Mouse (Mus musculus) myocyte (in vitro differentiated cells): ENCODE measurements around the gene Rabgap1l. TPM values are rescaled to one million over a fixed set of nuclear protein-coding genes. Genes with fewer than 3 reads are reported as not detected.

Source experiments
- H3K27me3 ChIP-seq: one replicate; pipeline ENCODE4 v1.6.1; 2011; ENCODE audit not compliant: control insufficient read depth, insufficient read depth, insufficient read length
- H3K36me3 ChIP-seq: one replicate; pipeline ENCODE4 v1.6.1; 2011; ENCODE audit not compliant: control insufficient read depth, insufficient read depth
- H3K4me2 ChIP-seq: one replicate; pipeline ENCODE4 v1.6.1; 2011; ENCODE audit warnings: low read depth, control low read depth
- H3K4me3 ChIP-seq: one replicate; pipeline ENCODE4 v1.5.1; 2011; ENCODE audit warnings: mild to moderate bottlenecking, control low read depth, moderate library complexity
- H3K79me2 ChIP-seq: one replicate; pipeline ENCODE4 v1.6.1; 2011; ENCODE audit not compliant: control insufficient read depth, insufficient read depth
- H3ac ChIP-seq: one replicate; pipeline ENCODE4 v1.6.1; 2011; ENCODE audit not compliant: control insufficient read depth, insufficient read length
- CEBPB ChIP-seq: IDR thresholded peaks from 2 replicates; pipeline ENCODE4 v1.6.1; 2011; ENCODE audit warnings: mild to moderate bottlenecking, moderate library complexity; ENCODE audit not compliant: poor library complexity, insufficient read depth, severe bottlenecking
- E2F4 ChIP-seq: IDR thresholded peaks from one replicate; pipeline ENCODE4 v1.6.1; 2011; ENCODE audit warnings: mild to moderate bottlenecking, control low read depth, moderate library complexity; ENCODE audit not compliant: insufficient read depth
- MAX ChIP-seq: IDR thresholded peaks from one replicate; pipeline ENCODE4 v1.6.1; 2011; ENCODE audit warnings: low read depth, mild to moderate bottlenecking, control low read depth
- MYOD1 ChIP-seq, 3 experiments: IDR thresholded peaks; one replicate each; pipeline ENCODE4 v1.6.1; 2011; ENCODE audit warnings: control low read depth in 2 of 3, low read depth in 2 of 3, mild to moderate bottlenecking in 2 of 3, moderate library complexity in 1 of 3; ENCODE audit not compliant: insufficient read length in 2 of 3, control insufficient read depth in 1 of 3
- MYOG ChIP-seq, 3 experiments: IDR thresholded peaks; one replicate each; pipeline ENCODE4 v1.6.1; 2011; ENCODE audit warnings: control low read depth in 2 of 3, low read depth in 2 of 3, mild to moderate bottlenecking in 2 of 3; ENCODE audit not compliant: insufficient read length in 2 of 3, control insufficient read depth in 1 of 3, insufficient read depth in 1 of 3
- POLR2A ChIP-seq: IDR thresholded peaks from one replicate; pipeline ENCODE4 v1.6.1; 2011; ENCODE audit warnings: low read depth, mild to moderate bottlenecking, control low read depth, moderate library complexity; ENCODE audit not compliant: insufficient read length
- POLR2AphosphoS2 ChIP-seq: IDR thresholded peaks from one replicate; pipeline ENCODE4 v1.6.1; 2011; ENCODE audit warnings: low read depth, control low read depth; ENCODE audit not compliant: insufficient read length
- REST ChIP-seq: IDR thresholded peaks from one replicate; pipeline ENCODE4 v1.6.1; 2011; ENCODE audit warnings: mild to moderate bottlenecking, control low read depth, moderate library complexity; ENCODE audit not compliant: insufficient read depth, insufficient read length
- SRF ChIP-seq: IDR thresholded peaks from one replicate; pipeline ENCODE4 v1.6.1; 2011; ENCODE audit warnings: low read depth; ENCODE audit not compliant: control insufficient read depth, insufficient read length
- TCF12 ChIP-seq: IDR thresholded peaks from one replicate; pipeline ENCODE4 v1.6.1; 2011; ENCODE audit warnings: mild to moderate bottlenecking, control low read depth; ENCODE audit not compliant: poor library complexity, insufficient read depth, severe bottlenecking
- TCF3 ChIP-seq: IDR thresholded peaks from one replicate; pipeline ENCODE4 v1.6.1; 2011; ENCODE audit warnings: low read depth, control low read depth; ENCODE audit not compliant: insufficient read length
- USF1 ChIP-seq: IDR thresholded peaks from one replicate; pipeline ENCODE4 v1.6.1; 2011; ENCODE audit warnings: low read depth, mild to moderate bottlenecking, control low read depth, moderate library complexity
- polyA plus RNA-seq: library from polyadenylated mRNA; unstranded; fragments of >200 nt; fragmentation: generic; extraction: Trizol; gene quantifications from one replicate; pipeline ENCODE4 v1.2.1, GENCODE M21; 2012; ENCODE audit warnings: missing spikeins

The Rabgap1l gene
- polyA plus RNA-seq, 1 experiment = 6.3 TPM

DNA sequence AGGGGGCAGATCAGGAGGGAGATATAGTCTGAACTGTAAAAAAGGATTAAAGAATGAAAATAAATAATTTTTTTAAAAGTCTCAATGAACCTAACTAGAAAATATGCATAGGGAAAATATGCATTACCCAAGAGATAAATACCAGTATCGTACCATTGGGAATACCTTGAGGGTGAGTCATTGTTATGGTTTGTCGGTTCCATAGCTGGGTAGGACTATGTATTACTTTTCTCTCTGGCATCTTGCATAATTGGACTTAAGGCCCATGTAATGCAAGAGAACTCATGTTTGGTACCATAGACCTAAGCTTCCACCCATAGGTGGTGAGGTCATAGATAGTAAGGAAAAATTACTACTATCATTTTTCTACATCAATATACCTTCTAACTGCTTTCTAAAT, 88.4 kb downstream of the Rabgap1l start:
- peaks cover 4% of the 10 kb centered on the region for H3K36me3 ChIP-seq
- H3ac ChIP-seq = no peak overlapping the region
- TF ChIP-seq TCF3 (no peak), E2F4 (no peak), CEBPB (peak; percentile 69; the same call in 1 of the 2 replicates), USF1 (no peak), REST (no peak), POLR2AphosphoS2 (no peak), SRF (no peak), MAX (no peak)
- H3K4me3 ChIP-seq = no peak overlapping the region
- no peak overlapping the region for H3K4me2 ChIP-seq
- no peaks in the 10 kb centered on the region for H3K27me3 ChIP-seq
- no peaks in the 10 kb centered on the region for H3K79me2 ChIP-seq

- Histone ChIP-seq H3K4me2 (no peak overlapping the region), H3K79me2 (no peaks in the 10 kb centered on the region), H3ac (no peak overlapping the region), H3K36me3 (peaks cover 4% of the 10 kb centered on the region), H3K27me3 (no peaks in the 10 kb centered on the region), H3K4me3 (no peak overlapping the region)
- TF ChIP-seq E2F4 (no peak), POLR2A (no peak), REST (peak; percentile 2)
Measured at GRCm38 (mm10) chr1:160703813-160704212, 89.2 kb downstream of the Rabgap1l start.

- Histone ChIP-seq H3K27me3 (no peaks in the 10 kb centered on the region), H3K4me2 (peak overlapping the region; percentile 59), H3K4me3 (no peak overlapping the region), H3K79me2 (no peaks in the 10 kb centered on the region), H3K36me3 (no peaks in the 10 kb centered on the region), H3ac (no peak overlapping the region)
- TF ChIP-seq SRF (no peak), USF1 (no peak), POLR2A (no peak), E2F4 (no peak), MAX (no peak), CEBPB (no peak), POLR2AphosphoS2 (no peak), TCF3 (no peak), MYOD1 (IDR thresholded peaks at IDR 0.05; ENCODE audit: control insufficient read depth in 1 of 3, insufficient read length in 2 of 3, low read depth in 2 of 3) (peak in 2 of 3 experiments; percentile 8 to 31), MYOG (IDR thresholded peaks at IDR 0.05; ENCODE audit: control insufficient read depth in 1 of 3, insufficient read depth in 1 of 3, insufficient read length in 2 of 3, low read depth in 2 of 3) (peak in 2 of 3 experiments; percentile 29 to 36), TCF12 (peak; percentile 32), REST (no peak)
Measured at GRCm38 (mm10) chr1:160693094-160693447, 99.9 kb downstream of the Rabgap1l start.

- H3ac ChIP-seq = no peak overlapping the region
- H3K36me3 ChIP-seq = no peaks in the 10 kb centered on the region
- peak overlapping the region; percentile 59 for H3K4me2 ChIP-seq
- no peak overlapping the region for H3K4me3 ChIP-seq
- no peaks in the 10 kb centered on the region for H3K27me3 ChIP-seq
- H3K79me2 ChIP-seq = no peaks in the 10 kb centered on the region
- TF ChIP-seq USF1 = no peak
- TF ChIP-seq MYOG (IDR thresholded peaks at IDR 0.05; ENCODE audit: control insufficient read depth in 1 of 3, insufficient read depth in 1 of 3, insufficient read length in 2 of 3, low read depth in 2 of 3) = peak in 2 of 3 experiments; percentile 25 to 39
- TF ChIP-seq MYOD1 (IDR thresholded peaks at IDR 0.05; ENCODE audit: control insufficient read depth in 1 of 3, insufficient read length in 2 of 3, low read depth in 2 of 3) = peak; percentile 90 to 97 (median 97)
- no peak for TF ChIP-seq REST
- peak; percentile 46 for TF ChIP-seq TCF3
- TF ChIP-seq E2F4 = no peak
- no peak for TF ChIP-seq MAX
- TF ChIP-seq POLR2AphosphoS2 = no peak
- TF ChIP-seq CEBPB = peak; percentile 77
- TF ChIP-seq TCF12 = peak; percentile 85
- TF ChIP-seq SRF = no peak
- no peak for TF ChIP-seq POLR2A
Measured at GRCm38 (mm10) chr1:160692224-160693093, 100.6 kb downstream of the Rabgap1l start.

GRCm38 (mm10) chr1:160691196-160691590, 101.8 kb downstream of the Rabgap1l start:
- Histone ChIP-seq H3K79me2 (no peaks in the 10 kb centered on the region), H3ac (no peak overlapping the region), H3K36me3 (no peaks in the 10 kb centered on the region), H3K27me3 (no peaks in the 10 kb centered on the region), H3K4me3 (no peak overlapping the region), H3K4me2 (no peak overlapping the region)
- TF ChIP-seq POLR2A (no peak), MAX (no peak), SRF (no peak), E2F4 (no peak), CEBPB (no peak), REST (no peak), USF1 (no peak), TCF3 (no peak), MYOD1 (IDR thresholded peaks at IDR 0.05; ENCODE audit: control insufficient read depth in 1 of 3, insufficient read length in 2 of 3, low read depth in 2 of 3) (no peak)
